Mouse (Mus musculus): ENCODE data around the gene Inip.
A peak's percentile ranks its signal among the peaks of the same experiment; 100 is the strongest.
"Not testable (repeated sequence)": the region's sequence is repeated elsewhere in the genome, so short reads cannot be mapped to it uniquely, and the experiment has no call there.

The Inip gene

GRCm38 (mm10) chr4:59808396-59808795 lies 7.0 kb upstream of the Inip start:
- DNase-seq (ENCODE audit: low spot score in 2 of 2): no peak

- no peak for DNase-seq (ENCODE audit: low spot score in 2 of 2)
Measured at GRCm38 (mm10) chr4:59807521-59807920, 6.1 kb upstream of the Inip start.

- DNase-seq (ENCODE audit: low spot score in 2 of 2): no peak
Measured at GRCm38 (mm10) chr4:59806879-59807195, 5.4 kb upstream of the Inip start.

GRCm38 (mm10) chr4:59805968-59806878 lies 4.8 kb upstream of the Inip start:
- no peak for DNase-seq (ENCODE audit: low spot score in 2 of 2)

GRCm38 (mm10) chr4:59805181-59805967 lies 4.0 kb upstream of the Inip start, which contains the start of gene Snx30:
Snx30 (plus strand) TSS chr4:59805840.
- DNase-seq (ENCODE audit: low spot score in 2 of 2): peak; percentile 89

- DNase-seq (ENCODE audit: low spot score in 2 of 2): no peak
Measured at GRCm38 (mm10) chr4:59804754-59805153, 3.4 kb upstream of the Inip start.

DNA sequence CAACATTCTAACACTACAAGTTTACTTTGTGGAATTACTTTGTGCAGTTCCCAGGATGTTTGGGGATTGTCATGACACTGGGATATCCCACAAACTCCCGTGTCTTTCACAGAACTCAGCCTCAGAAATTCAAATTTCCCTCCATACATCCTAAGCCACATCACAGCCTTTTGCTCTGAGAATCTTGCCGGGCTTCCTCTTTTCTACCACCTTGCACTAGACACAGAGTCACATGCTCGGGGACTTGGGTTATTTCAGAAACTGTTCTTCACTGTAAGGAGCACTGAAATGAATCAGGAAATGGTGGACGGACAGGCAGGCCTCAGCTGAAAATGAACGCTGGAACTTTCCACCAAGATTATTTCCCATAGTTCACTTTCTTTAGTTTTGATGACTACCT lies 2.0 kb upstream of the Inip start:
- no peak for DNase-seq (ENCODE audit: low spot score in 2 of 2)

- no peak for DNase-seq (ENCODE audit: low spot score in 2 of 2)
Measured at GRCm38 (mm10) chr4:59802792-59803191, 1.4 kb upstream of the Inip start.

- no peak for DNase-seq (ENCODE audit: low spot score in 2 of 2)
Measured at GRCm38 (mm10) chr4:59802107-59802506, 718 bp upstream of the Inip start.

DNA sequence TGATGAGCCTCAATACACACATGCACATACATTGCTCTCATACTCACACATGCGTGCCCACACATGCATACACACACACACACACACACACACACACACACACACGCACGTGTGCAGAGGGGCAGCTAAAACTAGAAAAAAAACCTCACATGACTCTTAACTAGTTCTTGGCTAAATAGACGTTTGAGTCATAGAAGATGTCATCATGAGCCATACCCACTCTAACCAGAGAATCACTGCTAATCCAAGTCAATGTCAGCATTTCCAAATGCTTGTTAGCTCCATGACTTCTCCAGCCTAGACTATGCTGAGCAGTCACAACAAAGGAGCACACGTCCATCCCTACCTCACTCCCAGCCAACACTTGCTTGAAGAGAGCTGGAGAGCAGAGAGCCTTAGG lies 1.2 kb downstream of the Inip start:
- DNase-seq (ENCODE audit: low spot score in 2 of 2): no peak

GRCm38 (mm10) chr4:59795788-59796455 lies 5.5 kb downstream of the Inip start:
- DNase-seq (ENCODE audit: low spot score in 2 of 2): no peak

DNA sequence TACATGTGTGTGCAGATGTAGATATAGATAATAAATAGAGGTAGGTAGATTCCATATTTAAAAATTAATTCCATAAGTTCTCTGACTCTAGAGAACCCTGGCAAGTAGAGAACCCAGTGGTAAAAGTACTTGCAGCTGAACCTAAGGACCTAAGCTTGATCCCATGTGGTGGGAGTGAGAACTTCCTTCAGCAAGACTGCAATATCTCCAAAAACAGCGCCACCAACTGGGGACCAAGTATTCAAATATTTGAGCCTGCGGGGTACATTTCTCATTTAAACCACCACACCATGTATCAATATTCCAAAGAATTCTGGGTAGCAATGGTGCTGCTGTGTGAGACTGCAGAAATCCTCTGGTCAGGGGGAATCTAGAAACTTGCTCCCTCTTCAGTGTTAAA lies 7.3 kb downstream of the Inip start:
- DNase-seq (ENCODE audit: low spot score in 2 of 2): no peak

DNA sequence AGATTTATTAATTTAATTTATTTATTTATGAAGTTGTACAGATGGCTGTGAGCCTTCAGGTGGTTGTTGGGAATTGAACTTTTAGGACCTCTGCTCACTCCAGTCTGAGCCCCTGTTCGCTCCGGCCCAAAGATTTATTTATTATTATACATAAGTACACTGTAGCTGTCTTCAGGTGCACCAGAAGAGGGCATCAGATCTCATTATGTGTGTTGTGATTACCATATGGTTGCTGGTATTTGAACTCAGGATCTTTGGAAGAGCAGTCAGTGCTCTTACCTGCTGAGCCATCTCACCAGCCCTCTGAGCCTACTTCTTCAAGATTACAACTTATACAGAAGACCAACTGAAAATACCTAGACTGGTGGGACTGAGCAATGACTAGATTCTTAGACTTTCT lies 7.8 kb downstream of the Inip start:
- not testable (repeated sequence) for DNase-seq (ENCODE audit: low spot score in 2 of 2)

- no peak for DNase-seq (ENCODE audit: low spot score in 2 of 2)
Measured at GRCm38 (mm10) chr4:59789015-59789414, 12.4 kb downstream of the Inip start.

GRCm38 (mm10) chr4:59787126-59787525 lies 14.3 kb downstream of the Inip start:
- no peak for DNase-seq (ENCODE audit: low spot score in 2 of 2)

- peak; percentile 79 for DNase-seq (ENCODE audit: low spot score in 2 of 2)
Measured at GRCm38 (mm10) chr4:59786661-59787060, 14.7 kb downstream of the Inip start.

- DNase-seq (ENCODE audit: low spot score in 2 of 2): no peak
Measured at GRCm38 (mm10) chr4:59785412-59785811, 16.0 kb downstream of the Inip start.

DNA sequence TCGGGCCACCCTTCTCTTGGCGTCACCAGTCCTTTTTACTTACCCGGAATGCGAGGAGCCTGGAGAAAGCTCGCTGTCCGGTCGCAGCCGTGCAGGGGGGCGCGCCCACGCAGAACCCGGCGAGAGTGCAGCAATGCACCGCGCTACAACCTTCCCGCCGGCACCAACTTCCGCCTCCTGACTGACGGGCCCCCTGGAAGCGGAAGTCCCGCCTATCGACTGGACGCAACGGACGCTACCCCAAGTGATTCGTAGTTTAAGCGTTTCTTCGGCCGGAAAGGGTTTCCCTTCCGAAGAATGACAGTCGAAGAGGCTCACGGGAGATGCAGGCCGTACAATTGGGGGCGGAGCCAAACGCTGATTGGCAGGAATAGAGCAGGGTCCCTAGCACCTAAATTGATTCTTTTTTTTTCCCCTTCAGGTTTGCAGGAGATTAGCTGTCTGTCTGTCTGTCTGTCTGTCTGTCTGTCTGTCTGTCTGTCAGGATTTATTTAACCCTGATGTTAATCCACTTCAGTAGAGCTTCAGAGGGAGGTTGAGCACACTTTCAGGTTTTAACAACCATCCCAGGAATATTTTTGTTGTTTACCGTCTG lies 17.6 kb downstream of the Inip start:
- peak; percentile 94 to 96 for DNase-seq (ENCODE audit: low spot score in 2 of 2)

GRCm38 (mm10) chr4:59782853-59783684 lies 18.3 kb downstream of the Inip start:
- peak in 1 of 2 experiments; percentile 10 for DNase-seq (ENCODE audit: low spot score in 2 of 2)

- DNase-seq (ENCODE audit: low spot score in 2 of 2): no peak
Measured at GRCm38 (mm10) chr4:59780568-59780967, 20.8 kb downstream of the Inip start.

DNA sequence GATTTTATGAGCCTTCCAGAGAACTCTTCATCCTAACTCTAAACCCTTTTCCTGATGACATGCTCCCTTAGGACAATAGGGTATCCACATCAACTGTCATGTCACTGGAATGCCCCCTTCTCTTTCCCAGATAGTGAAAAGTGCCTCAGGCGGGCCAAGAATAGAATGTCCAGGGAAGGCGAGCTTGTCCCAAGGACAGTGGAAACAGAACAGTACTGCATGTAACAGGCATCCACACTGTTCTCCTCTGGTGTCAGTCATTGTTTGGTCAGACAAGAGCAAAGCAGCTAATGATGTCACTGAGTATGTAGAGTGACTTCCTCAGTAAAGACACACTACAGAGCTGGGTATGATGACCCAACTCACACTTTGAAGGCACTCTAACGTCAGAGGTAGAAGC lies 23.6 kb downstream of the Inip start:
- no peak for DNase-seq (ENCODE audit: low spot score in 2 of 2)
